24 mouse cellular contexts compared by ENCODE assay signal in the genomic region with DNA sequence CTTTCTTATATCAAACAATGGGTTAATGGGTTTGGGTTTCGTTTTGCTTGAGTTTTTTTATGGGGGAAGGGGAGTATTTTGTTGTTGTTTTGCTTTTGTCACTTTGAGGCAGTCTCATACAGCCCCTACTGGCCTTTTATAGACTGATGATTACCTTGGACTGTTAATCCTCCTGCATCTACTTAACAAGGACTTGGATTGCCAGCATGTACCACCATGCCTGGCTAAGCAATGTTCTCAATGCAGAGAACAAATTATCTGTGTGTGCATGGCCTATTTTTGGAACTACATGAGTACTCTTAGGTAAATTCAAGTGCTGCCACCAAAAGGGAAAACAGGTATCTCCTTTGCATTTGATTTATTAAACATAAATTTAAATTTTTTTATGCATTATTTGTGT.
"Had no signal": no experiment of that assay in that cellular context is flagged by ENCODE, and none has a peak within 500 bp of the region (broad histone marks: within the 10 kb centered on the region; RNA-seq: fewer than 3 reads in every experiment).

No protein-coding gene starts in this region.

- ATAC-seq: liver, embryonic 12.5 days; midbrain, embryonic 13.5 days; midbrain, embryonic 16.5 days had no signal

- H3K9ac ChIP-seq: limb, embryonic 13.5 days; liver, embryonic 12.5 days; liver, embryonic 15.5 days; lung, embryonic 15.5 days; midbrain, embryonic 13.5 days; neural tube, embryonic 13.5 days; stomach, embryonic 15.5 days had no signal

- H3K4me3 ChIP-seq: layer of hippocampus, adult 2 months; limb, embryonic 10.5 days; limb, embryonic 13.5 days; liver, embryonic 12.5 days; liver, embryonic 15.5 days; lung, embryonic 15.5 days; megakaryocyte, embryonic 14.5 days; midbrain, embryonic 10.5 days; midbrain, embryonic 13.5 days; myocyte; neural tube, embryonic 13.5 days; stomach, embryonic 15.5 days had no signal

- H3K4me2 ChIP-seq: limb, embryonic 13.5 days; liver, embryonic 12.5 days; liver, embryonic 15.5 days; lung, embryonic 15.5 days; midbrain, embryonic 13.5 days; neural tube, embryonic 13.5 days; stomach, embryonic 15.5 days had no signal

- H3K27me3 ChIP-seq: limb, embryonic 13.5 days; liver, embryonic 12.5 days; liver, embryonic 15.5 days; lung, embryonic 15.5 days; megakaryocyte, embryonic 14.5 days; midbrain, embryonic 13.5 days; neural tube, embryonic 13.5 days; stomach, embryonic 15.5 days had no signal

- H3K4me1 ChIP-seq: limb, embryonic 10.5 days; liver, embryonic 12.5 days; liver, embryonic 15.5 days; lung, embryonic 15.5 days; megakaryocyte, embryonic 14.5 days; midbrain, embryonic 10.5 days; midbrain, embryonic 13.5 days; neural tube, embryonic 13.5 days; stomach, embryonic 15.5 days had no signal

- H3K9me3 ChIP-seq: limb, embryonic 10.5 days; limb, embryonic 13.5 days; liver, embryonic 15.5 days; lung, embryonic 15.5 days; megakaryocyte, embryonic 14.5 days; midbrain, embryonic 10.5 days; midbrain, embryonic 13.5 days; neural tube, embryonic 13.5 days; stomach, embryonic 15.5 days had no signal

- H3K27ac ChIP-seq: kidney, postnatal 0 days; layer of hippocampus, adult 2 months; limb, embryonic 10.5 days; limb, embryonic 13.5 days; liver, embryonic 12.5 days; liver, embryonic 15.5 days; lung, embryonic 15.5 days; midbrain, embryonic 10.5 days; midbrain, embryonic 13.5 days; neural tube, embryonic 13.5 days; stomach, embryonic 15.5 days had no signal

- DNase-seq: kidney, postnatal 25 days; layer of hippocampus, adult 9-11 months; liver; lung, adult 18-20 months; lung, postnatal 10 days; lung, postnatal 36 days; retina, postnatal 1 day; right cerebral cortex, postnatal 25 days; spleen, adult 18-20 months; thymus, postnatal 25 days had no signal
